Mouse (Mus musculus) monocyte, adult 5-6 weeks (primary cell): ENCODE data around the gene Kif24. TPM values are rescaled to one million over a fixed set of nuclear protein-coding genes. Genes with fewer than 3 reads are reported as not detected.
"Not testable (repeated sequence)": the region's sequence is repeated elsewhere in the genome, so short reads cannot be mapped to it uniquely, and the experiment has no call there.

Experiments
- ATAC-seq: fragments of 153-309, 156-312 bp; replicated peaks from 2 replicates; pipeline ENCODE4 v1.8.0; 2017; ENCODE audit warnings: mild to moderate bottlenecking; ENCODE audit not compliant: low TSS enrichment, insufficient number of reproducible peaks, severe bottlenecking, poor library complexity, low FRiP score
- total RNA-seq: library from RNA; stranded (forward); fragments of 200-1000, 200-491, 200-594 nt; gene quantifications from 3 replicates; pipeline ENCODE4 v1.2.3, GENCODE M21; 2017

Gene Kif24
- total RNA-seq, 1 experiment from 2014 or later: 0.57 TPM

GRCm38 (mm10) chr4:41495076-41495475 is 30.4 kb upstream of the Kif24 start:
- no peak for ATAC-seq

DNA sequence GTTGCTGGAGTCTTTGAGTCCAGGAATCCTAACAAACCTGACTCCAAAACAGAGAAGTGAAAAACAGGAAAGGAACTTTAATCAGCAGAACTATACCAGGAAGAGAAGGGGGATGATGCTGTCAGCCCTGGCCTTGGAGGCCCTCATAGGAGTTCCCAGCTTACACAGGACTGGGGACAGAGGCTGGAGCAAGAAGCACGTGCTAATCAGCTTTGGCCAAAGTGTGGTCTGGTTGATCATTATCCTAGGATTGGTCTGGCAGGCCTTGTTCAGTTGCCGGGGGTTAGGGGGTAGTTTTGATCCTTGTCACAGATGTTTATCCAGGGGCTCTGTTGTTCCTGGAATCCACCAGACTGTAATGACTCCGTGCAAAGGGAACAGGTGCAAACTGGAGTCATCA is 29.7 kb upstream of the Kif24 start:
- ATAC-seq: no peak

- ATAC-seq: no peak
Measured at GRCm38 (mm10) chr4:41493464-41494116, 28.9 kb upstream of the Kif24 start.

GRCm38 (mm10) chr4:41492951-41493350 is 28.3 kb upstream of the Kif24 start:
- no peak for ATAC-seq

DNA sequence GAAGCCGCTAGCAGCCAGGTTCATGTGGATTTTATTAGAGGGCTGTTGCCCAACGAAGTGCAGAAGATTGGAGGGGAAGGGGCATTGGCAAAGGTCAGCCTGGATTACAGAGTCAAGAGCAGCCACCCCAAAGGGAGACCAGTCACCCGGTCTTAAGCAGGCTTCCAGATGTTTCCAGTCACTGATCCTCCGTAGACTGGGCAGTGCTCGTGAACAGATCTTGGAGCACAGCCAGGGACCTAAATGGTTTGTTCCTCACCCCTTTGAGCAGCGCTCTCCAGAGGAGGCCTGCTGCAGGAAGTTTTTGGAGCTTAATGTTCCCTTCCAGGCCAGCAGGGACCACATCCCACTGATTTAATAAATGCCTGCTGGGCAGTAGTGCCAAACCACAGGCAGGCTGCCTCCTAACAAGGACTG is 16.9 kb upstream of the Kif24 start:
- no peak for ATAC-seq

DNA sequence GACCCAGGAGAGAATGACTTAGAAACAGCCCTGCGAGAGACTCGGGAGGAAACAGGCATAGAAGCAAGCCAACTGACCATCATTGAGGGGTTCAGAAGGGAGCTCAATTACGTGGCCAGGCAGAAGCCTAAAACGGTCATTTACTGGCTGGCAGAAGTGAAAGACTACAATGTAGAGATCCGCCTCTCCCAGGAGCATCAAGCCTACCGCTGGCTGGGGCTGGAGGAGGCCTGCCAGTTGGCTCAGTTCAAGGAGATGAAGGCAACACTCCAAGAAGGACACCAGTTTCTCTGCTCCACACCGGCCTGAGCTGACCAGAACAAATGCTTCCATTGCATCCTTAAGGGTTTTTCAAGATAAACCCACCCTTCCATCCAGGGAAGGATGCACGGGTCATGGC is 15.6 kb upstream of the Kif24 start:
- ATAC-seq: no peak

- ATAC-seq: no peak
Measured at GRCm38 (mm10) chr4:41479456-41479804, 14.7 kb upstream of the Kif24 start.

DNA sequence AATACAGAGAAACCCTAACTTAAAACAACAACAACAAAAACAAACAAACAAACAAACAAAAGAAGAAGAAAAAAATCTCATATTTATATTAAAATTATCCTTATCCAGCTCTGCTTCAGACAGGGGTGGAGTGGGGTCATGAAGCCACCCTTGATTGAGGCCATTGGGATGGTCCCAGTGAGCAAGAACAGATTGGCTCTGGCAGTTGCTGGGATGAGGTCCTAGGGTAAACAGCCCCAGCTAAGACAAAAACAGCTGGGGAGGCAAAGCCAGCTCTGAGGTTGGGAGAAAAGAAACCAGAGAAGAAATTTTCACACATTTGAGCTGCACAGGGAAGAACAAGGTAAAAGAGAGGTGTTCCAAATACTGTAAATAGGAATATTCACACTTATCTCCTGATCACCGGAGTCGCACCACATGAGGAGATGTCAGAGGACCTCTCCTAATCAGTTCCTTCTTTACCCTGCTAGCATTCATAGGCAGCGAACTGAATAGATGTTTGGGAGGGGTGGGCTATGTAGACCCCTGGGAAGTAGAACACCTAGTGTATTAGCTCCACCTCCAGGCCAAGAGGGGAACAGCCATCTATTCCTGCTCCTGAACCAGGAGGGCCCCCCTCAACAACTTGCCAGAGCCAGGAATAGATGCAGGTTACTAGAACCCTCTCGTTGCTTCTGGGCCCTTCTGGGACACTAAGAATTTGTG is 14.2 kb upstream of the Kif24 start:
- no peak for ATAC-seq

DNA sequence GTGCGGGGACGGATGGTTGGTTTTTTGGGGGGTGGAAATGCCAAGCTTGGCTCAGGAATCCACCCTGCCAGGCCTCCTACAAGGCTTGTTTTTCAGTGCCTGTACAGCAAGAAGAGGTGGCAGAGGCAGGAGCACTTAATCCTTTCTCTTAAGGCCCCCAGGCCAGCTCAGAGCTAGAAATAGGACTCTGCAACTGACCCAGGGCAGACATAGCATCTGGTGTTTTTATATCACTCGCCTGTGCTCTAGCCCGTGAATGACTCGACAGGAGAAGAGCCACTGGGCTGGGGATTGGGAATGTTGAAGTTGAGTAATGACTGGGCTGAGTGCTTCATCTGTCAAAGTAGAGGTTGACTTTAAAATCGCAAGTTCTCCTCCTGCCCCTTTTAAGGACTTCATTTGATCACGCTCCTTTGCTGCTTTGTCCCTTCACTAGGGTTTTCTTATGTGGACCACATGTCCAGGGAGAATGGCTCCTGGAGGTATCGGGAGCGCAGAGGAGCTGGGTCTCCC is 13.0 kb upstream of the Kif24 start:
- no peak for ATAC-seq

- no peak for ATAC-seq
Measured at GRCm38 (mm10) chr4:41471384-41471689, 6.7 kb upstream of the Kif24 start.

- no peak for ATAC-seq
Measured at GRCm38 (mm10) chr4:41470684-41471383, 6.1 kb upstream of the Kif24 start.

GRCm38 (mm10) chr4:41470051-41470683 is 5.5 kb upstream of the Kif24 start:
- no peak for ATAC-seq

DNA sequence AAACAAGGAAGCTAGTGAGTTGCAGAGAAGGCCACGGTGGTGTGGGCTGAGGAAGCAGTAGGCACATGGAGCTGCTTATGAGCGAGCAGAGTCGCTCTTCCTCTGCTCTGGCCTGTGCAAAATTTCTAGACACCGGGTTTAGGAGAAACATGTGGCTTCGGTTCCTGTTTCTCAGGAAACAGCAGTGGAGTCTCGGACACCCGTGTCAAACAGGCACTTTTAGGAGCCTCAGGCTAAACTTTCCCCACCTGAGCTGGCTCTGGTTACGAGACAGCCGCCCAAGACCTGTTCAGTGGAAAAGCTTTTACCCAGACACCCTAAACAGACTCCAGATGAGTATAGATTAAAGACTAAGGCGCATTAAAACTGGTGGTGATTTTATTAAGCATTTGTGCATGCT is 4.5 kb upstream of the Kif24 start:
- no peak for ATAC-seq

GRCm38 (mm10) chr4:41468396-41469080 is 3.9 kb upstream of the Kif24 start:
- ATAC-seq: no peak

- ATAC-seq: 0 out of 2 replicates have a peak, but pooled peaks have one; percentile 11
Measured at GRCm38 (mm10) chr4:41465287-41465665, 589 bp upstream of the Kif24 start.

DNA sequence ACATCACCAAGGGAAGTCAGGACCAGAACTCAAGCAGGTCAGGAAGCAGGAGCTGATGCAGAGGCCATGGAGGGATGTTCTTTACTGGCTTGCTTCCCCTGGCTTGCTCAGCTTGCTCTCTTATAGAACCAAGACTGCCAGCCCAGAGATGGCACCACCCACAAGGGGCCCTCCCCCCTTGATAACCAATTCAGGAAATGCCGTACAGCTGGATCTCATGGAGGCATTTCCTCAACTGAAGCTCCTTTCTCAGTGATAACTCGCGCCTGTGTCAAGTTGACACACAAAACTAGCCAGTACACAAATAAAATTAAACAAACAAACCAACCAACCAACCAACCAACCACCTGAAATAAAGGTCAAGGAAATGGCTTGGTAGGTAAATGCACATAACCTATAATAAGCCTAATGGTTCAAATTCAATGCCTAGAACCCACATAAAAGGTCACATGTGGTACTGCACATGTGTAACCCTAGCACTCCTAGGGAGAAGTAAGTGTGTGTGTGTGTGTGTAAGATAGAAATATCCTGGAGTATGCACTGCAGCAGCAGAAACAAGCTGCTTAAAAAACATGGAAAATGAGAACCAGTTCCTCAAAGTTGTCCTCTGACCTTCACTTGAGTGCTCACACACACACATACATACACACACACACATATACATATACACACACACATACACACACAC is 1.5 kb downstream of the Kif24 start:
- not testable (repeated sequence) for ATAC-seq

- ATAC-seq: no peak
Measured at GRCm38 (mm10) chr4:41460690-41461089, 4.0 kb downstream of the Kif24 start.

- ATAC-seq: no peak
Measured at GRCm38 (mm10) chr4:41447595-41447994, 17.1 kb downstream of the Kif24 start.
